Mouse (Mus musculus) left cerebral cortex, postnatal 36 days (tissue): ENCODE measurements around the gene Kifap3. TPM values are rescaled to one million over a fixed set of nuclear protein-coding genes. Genes with fewer than 3 reads are reported as not detected.
A peak's percentile ranks its signal among the peaks of the same experiment; 100 is the strongest.
"Not testable (repeated sequence)": the region's sequence is repeated elsewhere in the genome, so short reads cannot be mapped to it uniquely, and the experiment has no call there.

Experiments used
- DNase-seq, 2 experiments: peaks; one replicate each; pipeline ENCODE4 v3.0.0; 2021 to 2022; ENCODE audit warnings: low spot score in 2 of 2, mixed read lengths in 1 of 2
- intact Hi-C: fragments of 180-260 bp; cut with DNase I; formaldehyde crosslinking; loops from one replicate; pipeline ENCODE4 v1.15.1; 2025
- total RNA-seq, 2 experiments: library from RNA; stranded (reverse); gene quantifications; 2 replicates each; pipeline ENCODE4 v1.2.3; 2021

The Kifap3 gene
- total RNA-seq = 100 to 1,000 TPM; 196 to 202 TPM

- intact Hi-C loops = loop anchor here (10.0 kb wide), 1 partner anchor 375 kb away; the partner anchor contains the start of gene Gorab
- peak; percentile 99 for DNase-seq
Observed at GRCm38 (mm10) chr1:163779336-163780115, at the start of gene Kifap3. TSS of gene Kifap3 (plus strand) at chr1:163779583.

- DNase-seq, intact Hi-C loops: not testable (repeated sequence)
Observed at GRCm38 (mm10) chr1:163731166-163731565, 48.2 kb upstream of the Kifap3 start.

DNA sequence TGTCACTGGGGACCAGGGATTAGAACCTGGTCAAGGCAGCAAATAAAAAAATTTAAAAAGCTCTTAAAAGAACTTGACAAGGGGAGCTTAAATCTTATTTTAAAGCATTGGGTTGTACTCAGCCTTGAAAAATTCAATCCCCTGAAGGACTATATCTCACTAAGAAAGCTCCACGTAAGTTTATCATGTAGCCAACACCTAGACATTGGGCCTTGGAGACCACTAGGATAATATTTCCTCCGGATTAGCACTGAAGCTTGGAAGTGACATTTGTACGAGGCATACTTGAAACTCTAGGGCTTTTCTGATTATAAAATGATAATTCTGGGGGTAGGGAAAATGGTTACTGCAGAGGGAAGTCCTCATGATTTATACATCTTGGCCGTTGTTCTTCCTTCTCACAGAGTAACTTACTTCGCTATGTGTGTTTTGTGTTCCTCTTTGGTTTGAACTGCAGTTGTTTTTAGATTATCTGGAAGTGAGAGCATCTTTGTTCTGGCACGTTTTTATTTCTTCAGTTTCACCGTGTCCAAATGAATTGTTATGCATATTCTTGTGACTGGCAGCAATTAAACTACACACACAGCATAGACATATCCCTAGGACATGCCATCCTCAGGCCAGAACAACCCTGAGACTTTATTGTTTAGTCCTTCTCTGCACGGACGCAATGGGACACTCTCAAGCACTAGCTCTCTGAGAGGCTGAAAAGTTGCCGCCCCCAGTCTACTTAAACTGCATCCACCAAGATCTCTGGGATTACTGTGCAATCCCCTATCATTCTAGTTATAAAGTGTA lies 42.7 kb upstream of the Kifap3 start:
- intact Hi-C loops = no loop called here
- no peak for DNase-seq

GRCm38 (mm10) chr1:163737239-163737533 lies 42.2 kb upstream of the Kifap3 start:
- DNase-seq = no peak
- intact Hi-C loops = no loop called here

DNA sequence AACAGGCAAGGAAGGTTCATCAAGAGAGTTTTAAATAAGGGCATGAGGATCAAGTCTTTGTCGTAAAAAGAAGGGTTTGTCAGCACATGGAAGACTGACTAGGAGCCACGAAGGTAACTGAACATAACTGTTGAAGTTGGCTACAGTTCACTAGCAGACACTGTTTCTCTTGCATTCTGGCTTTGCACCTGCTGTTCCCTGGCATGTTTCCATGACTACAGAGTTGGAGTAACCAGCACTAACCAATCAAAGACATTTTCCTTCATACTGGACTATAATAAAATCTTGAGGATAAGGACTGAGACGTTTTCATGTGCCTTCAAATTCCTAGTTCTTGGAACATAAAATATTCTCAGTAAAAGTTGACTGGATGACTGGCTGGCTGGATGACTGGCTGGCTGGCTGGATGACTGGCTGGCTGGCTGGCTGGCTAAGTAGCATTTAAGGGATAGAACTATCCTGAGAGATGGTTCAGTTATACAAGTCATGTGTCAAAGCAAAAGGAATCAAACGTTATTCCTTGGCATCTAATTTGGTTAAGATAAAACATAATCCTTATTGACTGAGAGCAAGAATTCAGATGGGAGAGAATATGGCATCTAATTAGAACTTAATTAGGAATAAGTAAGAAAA lies 27.9 kb upstream of the Kifap3 start:
- intact Hi-C loops = no loop called here

GRCm38 (mm10) chr1:163757462-163758207 lies 21.7 kb upstream of the Kifap3 start:
- no peak for DNase-seq
- intact Hi-C loops = no loop called here

More for the DNA sequence above, 27.9 kb upstream of the Kifap3 start:
- DNase-seq = no peak

DNA sequence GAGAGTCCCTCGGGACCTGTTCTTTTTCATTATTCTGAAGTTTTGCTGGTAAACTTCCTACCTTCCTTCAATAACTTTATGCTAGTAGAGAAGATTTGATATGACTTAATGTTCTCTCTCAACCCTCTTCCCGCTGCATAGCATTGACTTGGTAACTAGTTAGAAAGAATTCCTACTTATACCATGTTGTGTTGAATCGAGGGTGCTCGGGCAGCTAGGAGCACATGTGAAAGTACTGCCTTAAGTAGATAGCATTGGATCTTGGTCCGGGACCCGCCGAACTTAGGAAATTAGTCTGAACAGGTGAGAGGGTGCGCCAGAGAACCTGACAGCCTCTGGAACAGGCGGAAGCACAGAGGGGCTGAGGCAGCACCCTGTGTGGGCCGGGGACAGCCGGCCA lies 4.2 kb downstream of the Kifap3 start:
- intact Hi-C loops, DNase-seq: not testable (repeated sequence)

DNA sequence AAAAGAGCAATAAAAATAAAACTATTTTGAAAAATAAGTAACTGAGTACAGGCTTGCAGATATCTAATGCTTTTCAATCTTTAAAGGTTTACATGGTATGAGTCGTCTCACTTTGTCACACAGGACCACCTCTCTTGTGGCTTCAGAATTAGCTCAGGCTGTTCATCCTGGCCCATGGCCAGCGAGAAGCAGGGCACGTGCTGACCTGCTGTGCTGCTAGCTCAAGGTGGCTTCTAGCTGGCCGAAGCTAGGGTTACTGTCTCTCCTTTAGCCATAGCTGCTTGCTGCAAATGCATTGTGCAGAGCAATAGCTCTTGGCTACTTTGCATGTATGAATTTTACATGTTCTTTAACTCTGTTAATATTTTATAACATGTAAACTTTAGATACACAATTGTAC lies 42.0 kb downstream of the Kifap3 start:
- DNase-seq = no peak
- intact Hi-C loops = no loop called here

GRCm38 (mm10) chr1:163829482-163829881 lies 50.1 kb downstream of the Kifap3 start:
- intact Hi-C loops = no loop called here
- DNase-seq = no peak

- intact Hi-C loops = loop anchor here (5.0 kb wide), 1 partner anchor 78 kb away; no protein-coding TSS in a partner anchor
- no peak for DNase-seq
Observed at GRCm38 (mm10) chr1:163834066-163834465, 54.7 kb downstream of the Kifap3 start.

DNA sequence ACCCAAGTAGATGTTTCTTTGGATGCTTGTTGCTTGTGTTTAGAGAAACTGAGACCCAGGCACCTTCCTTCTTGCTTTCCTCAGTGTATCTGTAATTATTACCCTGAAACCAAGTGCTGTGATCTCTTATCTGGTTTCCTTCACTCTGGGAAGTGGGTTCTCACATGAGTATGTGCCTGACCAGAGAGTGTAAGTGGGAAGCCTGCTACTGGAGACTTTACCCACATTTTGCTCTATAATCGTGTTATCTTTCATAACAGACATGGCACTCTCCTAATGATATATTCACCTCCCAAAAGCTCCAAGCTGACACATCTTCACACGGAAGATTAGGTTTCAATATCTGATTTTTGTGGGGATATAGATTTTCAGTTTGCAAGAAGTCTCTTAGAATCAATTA lies 55.7 kb downstream of the Kifap3 start:
- DNase-seq = no peak
- intact Hi-C loops = no loop called here

DNA sequence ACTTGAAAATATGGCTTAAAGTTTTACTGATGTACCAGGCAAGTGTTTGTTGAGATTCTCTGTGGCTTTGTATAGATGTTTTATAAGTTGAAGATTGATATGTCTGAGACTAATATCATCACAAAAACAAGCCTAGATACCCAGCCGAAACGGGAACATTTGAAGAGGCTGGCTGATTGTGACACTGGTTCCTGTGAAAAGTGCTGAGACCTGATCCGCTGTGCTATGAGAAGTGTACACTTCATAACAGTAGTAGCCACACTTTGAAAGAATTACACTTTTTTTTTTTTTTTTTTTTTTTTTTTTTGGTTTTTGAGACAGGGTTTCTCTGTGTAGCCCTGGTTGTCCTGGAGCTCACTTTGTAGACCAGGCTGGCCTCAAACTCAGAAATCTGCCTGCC lies 59.1 kb downstream of the Kifap3 start:
- intact Hi-C loops, DNase-seq: not testable (repeated sequence)

DNA sequence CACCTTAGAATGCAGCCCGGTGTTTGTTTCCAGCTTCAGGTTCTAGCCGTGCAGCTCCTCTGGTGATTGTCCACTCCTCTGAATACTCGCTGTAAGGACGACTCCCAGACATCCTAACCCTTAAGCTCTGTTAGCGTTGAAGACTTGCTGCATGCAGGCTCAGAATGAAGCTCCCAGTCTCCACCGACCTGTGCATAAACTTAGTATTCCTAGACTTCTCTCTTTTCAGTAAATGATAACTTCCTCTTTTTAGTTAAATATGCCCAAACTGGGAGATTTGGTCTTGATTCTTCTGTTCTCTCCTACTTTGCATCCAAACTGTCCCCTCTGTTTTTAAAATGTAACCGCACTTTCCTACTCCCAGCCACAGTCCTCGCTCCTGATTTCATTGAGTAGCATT lies 61.2 kb downstream of the Kifap3 start:
- no peak for DNase-seq
- intact Hi-C loops = no loop called here

- intact Hi-C loops = no loop called here
- no peak for DNase-seq
Observed at GRCm38 (mm10) chr1:163842238-163842637, 62.9 kb downstream of the Kifap3 start.

DNA sequence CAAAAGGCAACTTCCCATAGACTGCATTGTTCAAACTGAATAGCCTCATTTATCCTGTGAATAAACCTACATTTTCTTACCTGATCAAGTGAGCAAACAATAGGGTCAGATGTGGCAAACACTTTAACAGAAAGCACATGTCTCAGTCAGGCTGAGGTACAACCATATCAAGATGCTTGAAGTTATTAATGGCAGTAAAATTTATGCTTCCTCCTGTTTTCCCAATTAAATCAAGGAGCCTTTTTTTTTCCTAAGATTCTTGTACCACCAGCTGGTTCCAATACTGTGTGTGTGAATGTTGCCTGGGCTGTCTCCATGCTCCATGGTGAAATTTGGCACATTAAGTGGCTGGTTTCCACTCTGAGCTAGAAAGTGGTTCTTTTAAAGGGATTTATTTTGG lies 64.5 kb downstream of the Kifap3 start:
- DNase-seq = no peak
- intact Hi-C loops = no loop called here

DNA sequence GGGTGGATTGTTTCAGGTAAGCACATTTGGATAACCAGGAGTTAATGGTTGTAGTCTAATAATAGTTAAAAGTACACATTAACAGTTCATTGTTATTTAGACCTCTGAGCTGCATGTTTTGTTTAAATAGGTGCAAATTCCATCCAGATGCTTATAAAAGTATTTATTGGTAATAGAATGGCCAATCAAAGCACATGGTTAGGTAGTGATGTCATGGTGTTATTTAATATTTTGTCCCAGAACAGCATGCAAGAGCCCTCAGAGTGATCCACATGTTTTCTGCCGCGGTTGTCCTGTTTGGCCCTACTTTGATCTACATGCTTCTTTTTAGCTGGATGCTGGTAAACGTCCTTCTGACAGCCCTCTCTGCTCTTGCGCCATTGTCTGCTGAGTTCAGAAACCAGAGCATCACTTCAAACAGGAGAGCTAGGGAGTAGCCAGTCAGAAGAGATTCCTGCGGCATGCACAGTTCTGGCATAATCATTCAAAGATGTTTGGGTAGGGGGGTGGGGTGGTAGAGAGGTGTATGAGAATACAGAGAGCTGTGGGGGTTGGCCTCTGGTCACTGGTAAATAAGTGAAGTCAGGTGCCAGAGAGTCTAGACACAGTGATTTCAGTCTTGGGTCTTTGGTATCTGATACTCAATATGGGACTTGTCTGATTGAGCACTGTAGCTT lies 73.6 kb downstream of the Kifap3 start:
- DNase-seq = no peak
- intact Hi-C loops = no loop called here

DNA sequence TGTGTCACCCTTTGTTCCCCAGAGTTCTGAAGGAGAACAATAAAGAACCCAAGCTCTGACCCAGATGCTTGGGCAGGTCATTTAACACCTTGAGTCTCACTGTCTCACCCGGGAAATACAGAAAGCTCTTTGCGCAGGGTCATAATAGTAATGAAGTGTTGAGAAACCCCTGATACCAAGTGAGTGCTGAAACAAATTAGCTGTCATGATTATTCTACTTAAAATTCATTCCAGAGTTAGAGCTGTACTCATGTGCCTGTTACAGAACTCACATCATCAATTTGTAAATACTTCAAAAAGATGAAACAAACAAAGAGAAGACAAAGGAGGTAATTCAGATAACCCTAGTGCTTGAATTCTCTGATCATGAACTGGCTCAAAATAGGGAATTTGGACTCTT lies 79.0 kb downstream of the Kifap3 start:
- intact Hi-C loops = no loop called here
- DNase-seq = no peak

- DNase-seq = no peak
- intact Hi-C loops = no loop called here
Observed at GRCm38 (mm10) chr1:163861538-163861937, 82.2 kb downstream of the Kifap3 start.

DNA sequence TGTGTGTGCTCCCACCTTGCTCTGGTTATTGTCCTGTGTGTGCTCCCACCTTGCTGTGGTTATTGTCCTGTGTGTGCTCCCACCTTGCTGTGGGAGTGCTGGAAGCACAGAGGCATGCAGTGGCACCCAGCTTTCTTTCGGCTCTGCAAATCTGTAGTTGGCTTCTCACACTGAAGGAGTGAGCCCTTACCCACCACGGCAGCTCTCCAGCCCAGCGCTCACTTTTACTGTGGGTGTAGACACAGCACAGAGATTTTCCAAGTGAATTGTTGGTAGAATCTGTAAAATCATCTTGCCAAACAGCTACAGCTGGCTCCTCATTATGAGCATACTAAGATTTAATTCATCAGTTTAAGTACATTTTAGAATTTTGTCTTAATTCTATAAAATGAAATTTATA lies 93.8 kb downstream of the Kifap3 start:
- DNase-seq = no peak
- intact Hi-C loops = no loop called here
